Mouse (Mus musculus): ENCODE data around the gene Lrrc71. TPM values are rescaled to one million over a fixed set of nuclear protein-coding genes. Genes with fewer than 3 reads are reported as not detected.

Lrrc71 gene
- polyA plus RNA-seq, 1 experiment from 2014 or later: 0.36 TPM

DNA sequence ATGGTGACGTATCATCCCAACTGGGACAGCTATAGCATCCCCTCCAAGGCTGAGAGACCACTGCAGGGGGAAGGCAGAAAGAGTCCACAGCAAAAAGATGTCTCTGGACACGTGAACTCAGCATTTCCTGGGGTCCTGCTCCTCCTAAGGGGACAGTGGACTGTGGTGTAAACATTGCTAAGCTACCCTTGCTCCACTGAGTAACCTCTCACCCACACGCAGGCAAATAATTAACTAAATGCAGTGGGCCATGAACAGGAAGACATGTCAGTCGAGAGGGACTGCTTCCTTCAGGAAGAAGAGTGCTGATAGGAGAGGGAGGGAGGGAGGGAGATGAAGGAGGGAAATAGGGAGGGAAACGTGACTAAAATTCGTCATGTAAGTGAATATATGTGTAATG is 22.7 kb upstream of the Lrrc71 start:
- Histone ChIP-seq H3K9me3 (no peaks in the 10 kb centered on the region), H3K9ac (no peak overlapping the region), H3K4me2 (replicated peaks) (no peak overlapping the region), H3K4me3 (replicated peaks) (no peak overlapping the region), H3K36me3 (no peaks in the 10 kb centered on the region), H3K27ac (no peak overlapping the region), H3K27me3 (replicated peaks) (no peaks in the 10 kb centered on the region), H3K4me1 (replicated peaks) (peaks cover 22% of the 10 kb centered on the region)
- peak; percentile 37 for ATAC-seq
- 25% methylated on average over 6 of the region's 6 CpGs for WGBS

DNA sequence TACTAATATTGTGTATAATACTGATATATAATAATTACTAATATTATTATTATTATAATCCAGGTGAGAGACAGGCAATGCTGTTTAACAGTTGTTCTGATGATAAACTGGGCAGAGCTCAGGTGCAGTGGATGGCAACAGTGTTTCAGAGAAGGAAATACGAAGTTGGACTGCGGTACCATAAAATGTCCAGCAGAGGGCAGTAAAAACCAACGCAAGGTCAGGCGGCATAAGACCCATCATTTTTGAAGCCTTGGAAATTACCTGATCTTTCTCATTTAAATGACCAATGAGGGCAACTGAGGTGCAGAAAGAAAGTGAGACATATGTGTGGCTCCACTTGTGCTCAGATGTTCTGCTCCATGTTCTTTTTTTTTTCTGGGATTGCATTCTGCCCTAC is 21.9 kb upstream of the Lrrc71 start:
- H3K4me2 ChIP-seq (replicated peaks): no peak overlapping the region

DNA sequence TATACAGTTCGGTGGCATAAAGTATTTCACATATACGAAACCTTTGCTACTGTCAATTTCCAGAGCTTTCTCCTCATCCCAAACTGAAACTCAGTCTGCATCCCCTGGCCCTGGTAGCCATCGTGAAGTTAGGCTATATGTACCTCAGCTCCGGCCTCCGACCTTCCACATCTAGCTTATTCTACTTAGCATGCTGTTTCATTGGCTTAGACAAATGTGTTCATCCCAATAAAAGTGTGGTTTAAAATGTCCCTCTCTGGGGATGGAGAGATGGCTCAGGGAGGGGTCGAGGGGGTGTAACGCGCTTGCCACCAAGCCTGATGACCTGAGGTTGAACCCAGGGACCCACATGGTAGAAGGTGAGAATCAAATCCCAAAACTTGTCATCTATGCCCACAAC is 21.1 kb upstream of the Lrrc71 start:
- H3K9me3 ChIP-seq: no peaks in the 10 kb centered on the region
- no peak overlapping the region for H3K4me3 ChIP-seq (replicated peaks)
- no peaks in the 10 kb centered on the region for H3K36me3 ChIP-seq
- no peak for ATAC-seq
- no peak overlapping the region for H3K27ac ChIP-seq
- WGBS: 76% methylated on average over 8 of the region's 8 CpGs
- H3K27me3 ChIP-seq (replicated peaks): no peaks in the 10 kb centered on the region
- H3K4me2 ChIP-seq (replicated peaks): no peak overlapping the region
- peaks cover 36% of the 10 kb centered on the region for H3K4me1 ChIP-seq (replicated peaks)
- no peak overlapping the region for H3K9ac ChIP-seq

More for the DNA sequence above, 21.9 kb upstream of the Lrrc71 start:
- Histone ChIP-seq H3K27ac (no peak overlapping the region), H3K9me3 (no peaks in the 10 kb centered on the region), H3K27me3 (replicated peaks) (no peaks in the 10 kb centered on the region), H3K4me1 (replicated peaks) (peaks cover 29% of the 10 kb centered on the region), H3K4me3 (replicated peaks) (no peak overlapping the region), H3K9ac (no peak overlapping the region), H3K36me3 (no peaks in the 10 kb centered on the region)
- no peak for ATAC-seq
- WGBS: 0% methylated on average over 4 of the region's 4 CpGs

DNA sequence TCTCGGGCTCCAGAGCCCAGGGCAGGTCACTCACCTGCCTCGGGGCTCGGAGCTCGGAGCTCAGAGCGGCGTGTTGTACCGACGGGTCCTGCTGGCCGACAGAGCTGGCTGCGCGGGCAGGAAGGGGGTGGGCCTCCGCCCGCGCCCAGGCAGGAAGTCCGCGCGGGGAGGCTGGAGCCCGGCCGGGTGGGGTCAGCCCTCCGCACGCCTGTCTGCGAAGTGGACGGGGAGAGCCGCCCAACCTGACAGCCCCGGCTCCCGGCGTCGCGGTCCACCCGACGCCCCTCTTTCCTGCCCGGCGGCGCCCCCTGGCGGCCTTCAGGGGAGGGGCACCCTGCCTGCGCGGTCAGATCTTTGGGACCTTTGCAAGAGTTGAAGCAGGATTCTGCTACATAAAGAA is 20.4 kb upstream of the Lrrc71 start:
- H3K9ac ChIP-seq: peak overlapping the region; percentile 50
- no peaks in the 10 kb centered on the region for H3K9me3 ChIP-seq
- H3K27me3 ChIP-seq (replicated peaks): no peaks in the 10 kb centered on the region
- ATAC-seq: peak; percentile 73
- peak overlapping the region; percentile 59 for H3K27ac ChIP-seq
- H3K4me3 ChIP-seq (replicated peaks): peak overlapping the region; percentile 57
- no peaks in the 10 kb centered on the region for H3K36me3 ChIP-seq
- H3K4me2 ChIP-seq (replicated peaks): peak overlapping the region; percentile 67
- under 1% methylated on average over 36 of the region's 37 CpGs for WGBS
- peaks cover 43% of the 10 kb centered on the region for H3K4me1 ChIP-seq (replicated peaks)

DNA sequence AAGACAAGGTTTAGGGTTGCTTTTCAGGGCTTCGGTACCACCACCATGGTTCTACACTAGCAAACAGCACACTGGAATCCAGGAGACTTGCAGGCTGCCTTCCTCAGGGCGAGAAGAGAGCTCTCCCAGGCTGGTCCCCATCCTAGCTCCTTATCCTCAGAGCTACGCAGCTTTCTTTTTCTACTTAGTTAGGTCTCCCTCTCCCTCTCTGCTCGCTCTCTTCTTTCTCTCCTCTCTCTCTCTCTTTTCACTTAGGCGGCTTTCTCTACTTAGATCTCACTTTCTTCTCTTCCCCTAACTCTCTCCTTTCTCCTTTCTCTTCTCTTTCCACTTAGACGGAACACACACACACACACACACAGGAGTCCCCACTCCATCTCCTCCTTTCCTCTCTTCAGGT is 20.0 kb upstream of the Lrrc71 start:
- Histone ChIP-seq H3K4me1 (replicated peaks) (peaks cover 47% of the 10 kb centered on the region), H3K9me3 (no peaks in the 10 kb centered on the region), H3K27me3 (replicated peaks) (no peaks in the 10 kb centered on the region), H3K4me2 (replicated peaks) (peak overlapping the region; percentile 67), H3K4me3 (replicated peaks) (peak overlapping the region; percentile 57), H3K36me3 (no peaks in the 10 kb centered on the region), H3K9ac (peak overlapping the region; percentile 50), H3K27ac (peak overlapping the region; percentile 59)
- WGBS: 29% methylated on average over 6 of the region's 6 CpGs
- ATAC-seq: no peak

DNA sequence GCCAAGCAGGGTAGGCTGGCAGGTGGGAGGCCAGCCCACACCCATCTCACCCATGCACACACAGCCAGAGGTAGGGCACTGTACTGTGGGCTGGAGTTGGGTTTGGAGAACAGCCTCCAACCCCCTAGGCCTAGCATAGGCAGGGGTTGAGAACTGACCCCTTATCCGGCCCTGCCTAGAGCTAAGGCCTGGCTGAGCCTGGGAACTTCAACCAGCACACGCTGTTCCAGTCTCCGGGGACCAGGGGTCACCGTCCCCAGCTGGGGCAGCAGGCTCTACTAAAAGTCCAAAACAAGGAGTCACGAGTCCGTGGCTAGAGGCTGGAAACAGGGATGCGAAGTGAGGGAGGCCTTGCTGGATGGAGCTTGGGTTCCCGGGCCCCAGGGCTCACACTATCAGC is 19.3 kb upstream of the Lrrc71 start:
- Histone ChIP-seq H3K27me3 (replicated peaks) (no peaks in the 10 kb centered on the region), H3K27ac (peak overlapping the region; percentile 59), H3K4me3 (replicated peaks) (peak overlapping the region; percentile 57), H3K9me3 (no peaks in the 10 kb centered on the region), H3K9ac (peak overlapping the region; percentile 50), H3K36me3 (no peaks in the 10 kb centered on the region), H3K4me1 (replicated peaks) (peaks cover 52% of the 10 kb centered on the region), H3K4me2 (replicated peaks) (peak overlapping the region; percentile 67)
- WGBS: 75% methylated on average over 8 of the region's 8 CpGs
- ATAC-seq: no peak

DNA sequence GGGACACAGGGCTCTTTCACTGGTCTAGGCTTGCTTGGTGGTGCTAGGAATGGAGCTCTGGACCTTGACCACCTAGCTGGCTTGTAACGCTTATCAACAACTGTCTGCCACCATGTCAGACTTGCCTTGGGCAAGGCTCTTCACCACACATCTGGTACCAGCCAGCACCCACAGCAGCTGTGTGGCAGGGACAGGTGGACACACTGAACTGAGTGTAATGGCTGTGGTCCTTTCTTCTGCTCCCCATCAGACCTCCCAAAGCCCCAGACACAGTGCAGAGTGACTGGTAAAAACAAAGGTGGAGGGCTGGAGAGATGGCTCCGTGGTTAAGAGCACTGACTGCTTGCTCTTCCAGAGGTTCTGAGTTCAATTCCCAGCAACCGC is 17.9 kb upstream of the Lrrc71 start:
- Histone ChIP-seq H3K27me3 (replicated peaks) (no peaks in the 10 kb centered on the region), H3K36me3 (no peaks in the 10 kb centered on the region), H3K9me3 (no peaks in the 10 kb centered on the region), H3K27ac (peak overlapping the region; percentile 95; the same call in 1 of the 2 replicates), H3K4me1 (replicated peaks) (peaks cover 66% of the 10 kb centered on the region), H3K9ac (no peak overlapping the region), H3K4me2 (replicated peaks) (peak overlapping the region; percentile 58), H3K4me3 (replicated peaks) (no peak overlapping the region)
- 85% methylated on average over 3 of the region's 3 CpGs for WGBS
- no peak for ATAC-seq

DNA sequence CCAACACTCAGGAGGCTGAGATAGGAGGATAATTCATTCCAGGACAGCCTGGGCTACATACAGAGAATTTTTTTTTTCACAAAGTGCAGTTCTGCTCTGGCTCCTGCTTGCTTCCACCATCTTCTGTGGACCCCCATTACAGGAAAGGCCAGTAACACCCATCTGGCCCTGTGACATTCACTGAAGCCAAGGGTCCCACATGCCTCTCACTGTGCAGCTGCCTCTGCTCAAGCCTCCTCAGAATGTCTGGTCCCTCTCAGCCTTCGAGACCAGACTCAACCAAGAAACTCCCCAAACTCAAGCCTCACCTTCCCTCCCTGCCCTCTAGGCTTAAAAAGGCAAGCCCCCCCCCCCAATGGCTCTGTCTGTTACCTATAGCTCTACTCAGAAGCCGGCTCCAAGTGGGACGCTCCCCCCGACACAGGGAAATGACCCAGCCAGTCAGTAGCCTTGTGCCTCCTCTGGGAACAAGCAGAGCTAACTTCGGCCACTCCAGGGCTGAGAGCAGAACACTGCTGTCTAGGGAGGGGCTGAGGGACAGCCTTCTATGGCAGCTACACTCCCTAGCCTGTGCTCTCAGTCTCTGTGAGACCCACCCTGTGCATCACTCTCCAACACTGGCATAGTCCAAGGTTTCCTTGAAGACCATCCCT is 17.3 kb upstream of the Lrrc71 start:
- 70% methylated on average over 5 of the region's 5 CpGs for WGBS
- Histone ChIP-seq H3K4me3 (replicated peaks) (no peak overlapping the region), H3K9me3 (no peaks in the 10 kb centered on the region), H3K27ac (peak overlapping the region; percentile 95), H3K9ac (0 out of 2 replicates have a peak overlapping the region, but pooled peaks have one; percentile 21), H3K4me1 (replicated peaks) (peaks cover 65% of the 10 kb centered on the region), H3K36me3 (no peaks in the 10 kb centered on the region), H3K27me3 (replicated peaks) (no peaks in the 10 kb centered on the region), H3K4me2 (replicated peaks) (peak overlapping the region; percentile 58)
- no peak for ATAC-seq

DNA sequence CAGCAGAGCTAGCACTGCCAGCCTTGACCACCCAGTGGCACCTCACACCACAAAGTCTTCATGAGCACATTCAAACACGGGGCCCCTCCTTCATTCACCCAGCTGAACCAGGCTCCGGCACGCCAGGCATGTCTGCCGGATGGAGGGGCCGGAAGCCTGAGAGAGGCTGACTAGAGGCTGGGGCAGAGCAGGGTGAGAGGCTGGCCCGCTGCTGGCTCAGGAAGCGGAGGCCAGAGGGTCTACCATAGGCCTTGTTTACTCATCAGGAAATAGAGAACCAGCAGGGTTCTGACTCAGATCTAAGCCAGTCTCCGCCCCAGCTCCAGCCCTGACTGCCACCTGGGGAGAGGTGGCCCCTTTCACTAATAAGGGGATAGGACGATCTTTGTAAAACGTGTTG is 16.7 kb upstream of the Lrrc71 start:
- H3K9me3 ChIP-seq: no peaks in the 10 kb centered on the region
- 23% methylated on average over 10 of the region's 10 CpGs for WGBS
- H3K4me2 ChIP-seq (replicated peaks): peak overlapping the region; percentile 58
- H3K36me3 ChIP-seq: no peaks in the 10 kb centered on the region
- peak overlapping the region; percentile 21 for H3K9ac ChIP-seq
- peaks cover 64% of the 10 kb centered on the region for H3K4me1 ChIP-seq (replicated peaks)
- no peaks in the 10 kb centered on the region for H3K27me3 ChIP-seq (replicated peaks)
- H3K27ac ChIP-seq: peak overlapping the region; percentile 95
- peak; percentile 21 for ATAC-seq
- H3K4me3 ChIP-seq (replicated peaks): peak overlapping the region; percentile 18; the same call in 1 of the 2 replicates

DNA sequence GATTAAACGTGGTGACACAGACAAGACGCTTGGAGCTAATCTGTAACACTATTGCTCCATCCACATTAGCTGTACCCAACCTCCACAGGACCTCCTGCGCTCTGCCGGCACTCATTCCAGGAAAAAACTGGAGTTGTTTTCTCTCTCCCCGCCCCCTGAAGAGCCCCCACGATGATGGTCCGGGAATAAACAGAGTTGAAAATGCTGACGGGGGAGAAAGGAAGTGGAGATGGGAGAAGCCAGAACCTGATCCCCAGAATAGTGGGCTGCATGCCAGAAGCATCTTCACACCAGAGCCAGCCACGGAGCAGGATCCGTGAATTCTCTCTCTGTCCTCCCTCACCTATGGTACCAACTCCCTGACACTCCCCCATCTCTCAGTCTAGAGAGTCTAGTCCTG is 16.1 kb upstream of the Lrrc71 start:
- WGBS: 17% methylated on average over 10 of the region's 10 CpGs
- Histone ChIP-seq H3K9ac (peak overlapping the region; percentile 32), H3K27ac (peak overlapping the region; percentile 95), H3K4me1 (replicated peaks) (peaks cover 64% of the 10 kb centered on the region), H3K9me3 (no peaks in the 10 kb centered on the region), H3K4me3 (replicated peaks) (peak overlapping the region; percentile 18; the same call in 1 of the 2 replicates), H3K27me3 (replicated peaks) (no peaks in the 10 kb centered on the region), H3K36me3 (no peaks in the 10 kb centered on the region), H3K4me2 (replicated peaks) (peak overlapping the region; percentile 58)
- ATAC-seq: peak; percentile 1; the same call in 1 of the 2 replicates

DNA sequence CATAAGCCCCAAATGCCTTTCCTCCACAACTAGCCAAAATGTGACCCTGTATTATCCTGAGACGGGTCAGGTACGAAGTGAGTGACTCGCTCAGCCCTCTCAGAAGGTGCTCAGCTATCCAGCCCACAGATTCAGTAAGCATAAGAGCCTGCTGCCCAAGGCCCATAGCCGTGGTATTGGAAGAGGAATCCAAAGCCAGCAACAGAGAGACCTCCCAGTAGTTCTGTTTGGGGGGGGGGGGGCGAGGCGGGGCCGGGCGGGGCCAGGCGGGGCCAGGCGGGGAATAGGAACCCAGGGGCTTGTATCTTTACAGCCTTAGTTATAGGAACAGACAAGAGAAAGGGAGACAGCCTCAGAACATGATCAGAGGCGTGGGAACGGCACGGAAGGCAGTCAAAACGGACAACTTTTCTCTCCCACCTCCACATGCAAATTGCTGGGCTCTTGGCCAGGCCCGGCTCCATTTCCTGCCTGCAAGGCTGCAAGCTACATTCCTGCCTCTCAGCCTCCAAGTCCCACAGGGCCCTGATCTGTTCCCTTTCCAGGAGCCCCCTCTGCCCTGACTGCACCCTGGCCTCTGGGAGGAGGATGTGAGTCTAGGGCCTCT is 15.4 kb upstream of the Lrrc71 start:
- WGBS: 8% methylated on average over 15 of the region's 15 CpGs
- Histone ChIP-seq H3K9me3 (no peaks in the 10 kb centered on the region), H3K4me3 (replicated peaks) (peak overlapping the region; percentile 18), H3K9ac (peak overlapping the region; percentile 32), H3K4me2 (replicated peaks) (peak overlapping the region; percentile 58), H3K36me3 (no peaks in the 10 kb centered on the region), H3K27ac (peak overlapping the region; percentile 95), H3K4me1 (replicated peaks) (peaks cover 70% of the 10 kb centered on the region), H3K27me3 (replicated peaks) (no peaks in the 10 kb centered on the region)
- peak; percentile 55 for ATAC-seq

DNA sequence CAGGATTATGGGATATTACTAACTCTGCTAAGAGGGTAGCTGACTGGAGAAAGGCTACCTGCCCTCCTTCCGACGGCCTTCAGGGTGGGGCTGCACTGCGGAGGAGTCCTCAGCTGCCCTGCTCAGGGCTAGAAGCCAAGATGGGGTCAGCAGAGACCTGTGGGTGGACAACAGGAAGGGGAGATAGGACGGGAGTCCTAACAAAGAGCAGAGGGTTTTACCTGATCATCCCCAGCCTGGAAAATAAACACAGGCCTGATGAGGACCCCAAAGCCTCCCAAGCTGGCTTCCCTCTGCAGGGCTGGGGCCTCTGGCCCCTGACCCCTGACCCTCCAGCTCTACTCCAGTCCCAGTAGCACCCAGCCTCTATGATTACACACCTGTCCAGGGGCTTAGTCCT is 14.8 kb upstream of the Lrrc71 start:
- H3K4me2 ChIP-seq (replicated peaks): peak overlapping the region; percentile 58
- no peaks in the 10 kb centered on the region for H3K27me3 ChIP-seq (replicated peaks)
- H3K4me1 ChIP-seq (replicated peaks): peaks cover 72% of the 10 kb centered on the region
- H3K9me3 ChIP-seq: no peaks in the 10 kb centered on the region
- 0 out of 2 replicates have a peak overlapping the region, but pooled peaks have one; percentile 18 for H3K4me3 ChIP-seq (replicated peaks)
- peak overlapping the region; percentile 32; the same call in 1 of the 2 replicates for H3K9ac ChIP-seq
- WGBS: 38% methylated on average over 4 of the region's 4 CpGs
- ATAC-seq: no peak
- H3K27ac ChIP-seq: peak overlapping the region; percentile 95
- H3K36me3 ChIP-seq: no peaks in the 10 kb centered on the region

Data from intestine, embryonic 15.5 days (tissue).